Mouse (Mus musculus): ENCODE results near the gene Sall2. TPM values are rescaled to one million over a fixed set of nuclear protein-coding genes. Genes with fewer than 3 reads are reported as not detected.
A peak's percentile ranks its signal among the peaks of the same experiment; 100 is the strongest.

The Sall2 gene
- 16.9 and 18.3 TPM in 2 replicates for polyA plus RNA-seq (2012; rRNA removed)

GRCm38 (mm10) chr14:52327910-52328812, at the start of gene Sall2:
Gene Sall2 (minus strand): TSS chr14:52328762.
- WGBS = 6% methylated on average over 26 of the region's 26 CpGs
- no peak for TF ChIP-seq POLR2A (IDR thresholded peaks at IDR 0.05; ENCODE audit: low read depth, low read length)
- no peak for TF ChIP-seq CTCF (conservative IDR thresholded peaks at IDR 0.05; ENCODE audit: insufficient read depth, insufficient read length, low read depth, low read length)
- no peak for DNase-seq
- Histone ChIP-seq H3K27ac (ENCODE audit: insufficient read depth, low read depth, low read length) (no peak within 1 kb of the TSS), H3K4me3 (ENCODE audit: insufficient read depth, low read depth, low read length) (peak within 1 kb of the TSS; percentile 20; the same call in 1 of the 2 replicates), H3K27me3 (replicated peaks; ENCODE audit: control insufficient read depth, insufficient read depth, low read length) (no peaks in the 10 kb centered on the region; the same call in 1 of the 2 replicates), H3K36me3 (ENCODE audit: control insufficient read depth, insufficient read depth, low read length) (no peaks in the 10 kb centered on the region), H3K4me1 (ENCODE audit: control insufficient read depth, insufficient read depth, low read length) (no peaks in the 10 kb centered on the region)

GRCm38 (mm10) chr14:52368741-52369140, 40.2 kb upstream of the Sall2 start:
- Histone ChIP-seq H3K4me3 (ENCODE audit: insufficient read depth, low read depth, low read length) (no peak overlapping the region), H3K36me3 (ENCODE audit: control insufficient read depth, insufficient read depth, low read length) (no peaks in the 10 kb centered on the region), H3K4me1 (ENCODE audit: control insufficient read depth, insufficient read depth, low read length) (no peaks in the 10 kb centered on the region), H3K27me3 (replicated peaks; ENCODE audit: control insufficient read depth, insufficient read depth, low read length) (no peaks in the 10 kb centered on the region), H3K27ac (ENCODE audit: insufficient read depth, low read depth, low read length) (no peak overlapping the region)
- DNase-seq = no peak
- WGBS = 84% methylated on average over 3 of the region's 3 CpGs
- TF ChIP-seq CTCF (conservative IDR thresholded peaks at IDR 0.05; ENCODE audit: insufficient read depth, insufficient read length, low read depth, low read length) (no peak), POLR2A (IDR thresholded peaks at IDR 0.05; ENCODE audit: low read depth, low read length) (no peak)

- H3K36me3 ChIP-seq (ENCODE audit: control insufficient read depth, insufficient read depth, low read length) = no peaks in the 10 kb centered on the region
- no peaks in the 10 kb centered on the region for H3K4me1 ChIP-seq (ENCODE audit: control insufficient read depth, insufficient read depth, low read length)
- WGBS = 64% methylated on average over 4 of the region's 4 CpGs
- no peak within 1 kb of the TSS for H3K27ac ChIP-seq (ENCODE audit: insufficient read depth, low read depth, low read length)
- no peaks in the 10 kb centered on the region; the same call in 1 of the 2 replicates for H3K27me3 ChIP-seq (replicated peaks; ENCODE audit: control insufficient read depth, insufficient read depth, low read length)
- DNase-seq = no peak
- no peak for TF ChIP-seq POLR2A (IDR thresholded peaks at IDR 0.05; ENCODE audit: low read depth, low read length)
- no peak for TF ChIP-seq CTCF (conservative IDR thresholded peaks at IDR 0.05; ENCODE audit: insufficient read depth, insufficient read length, low read depth, low read length)
- H3K4me3 ChIP-seq (ENCODE audit: insufficient read depth, low read depth, low read length) = no peak within 1 kb of the TSS
Measured at GRCm38 (mm10) chr14:52356308-52356707, 27.7 kb upstream of the Sall2 start, which contains the start of gene Olfr1513. Gene Olfr1513 (minus strand): TSS chr14:52356408.

GRCm38 (mm10) chr14:52339512-52339852, 10.9 kb upstream of the Sall2 start:
- WGBS = 75% methylated on average over 6 of the region's 6 CpGs
- H3K36me3 ChIP-seq (ENCODE audit: control insufficient read depth, insufficient read depth, low read length) = no peaks in the 10 kb centered on the region
- H3K27me3 ChIP-seq (replicated peaks; ENCODE audit: control insufficient read depth, insufficient read depth, low read length) = no peaks in the 10 kb centered on the region
- H3K27ac ChIP-seq (ENCODE audit: insufficient read depth, low read depth, low read length) = no peak overlapping the region
- no peak for DNase-seq
- H3K4me3 ChIP-seq (ENCODE audit: insufficient read depth, low read depth, low read length) = no peak overlapping the region
- TF ChIP-seq CTCF (conservative IDR thresholded peaks at IDR 0.05; ENCODE audit: insufficient read depth, insufficient read length, low read depth, low read length) (no peak), POLR2A (IDR thresholded peaks at IDR 0.05; ENCODE audit: low read depth, low read length) (no peak)
- H3K4me1 ChIP-seq (ENCODE audit: control insufficient read depth, insufficient read depth, low read length) = no peaks in the 10 kb centered on the region

GRCm38 (mm10) chr14:52338751-52339511, 10.4 kb upstream of the Sall2 start:
- Histone ChIP-seq H3K4me1 (ENCODE audit: control insufficient read depth, insufficient read depth, low read length) (no peaks in the 10 kb centered on the region), H3K27ac (ENCODE audit: insufficient read depth, low read depth, low read length) (no peak overlapping the region), H3K4me3 (ENCODE audit: insufficient read depth, low read depth, low read length) (no peak overlapping the region), H3K27me3 (replicated peaks; ENCODE audit: control insufficient read depth, insufficient read depth, low read length) (no peaks in the 10 kb centered on the region), H3K36me3 (ENCODE audit: control insufficient read depth, insufficient read depth, low read length) (no peaks in the 10 kb centered on the region)
- 14% methylated on average over 21 of the region's 21 CpGs for WGBS
- TF ChIP-seq POLR2A (IDR thresholded peaks at IDR 0.05; ENCODE audit: low read depth, low read length) (no peak), CTCF (conservative IDR thresholded peaks at IDR 0.05; ENCODE audit: insufficient read depth, insufficient read length, low read depth, low read length) (peak; percentile 88)
- peak; percentile 81 for DNase-seq

GRCm38 (mm10) chr14:52332171-52332570, 3.6 kb upstream of the Sall2 start:
- H3K27ac ChIP-seq (ENCODE audit: insufficient read depth, low read depth, low read length) = no peak overlapping the region
- DNase-seq = no peak
- no peaks in the 10 kb centered on the region; the same call in 1 of the 2 replicates for H3K27me3 ChIP-seq (replicated peaks; ENCODE audit: control insufficient read depth, insufficient read depth, low read length)
- TF ChIP-seq POLR2A (IDR thresholded peaks at IDR 0.05; ENCODE audit: low read depth, low read length) (no peak), CTCF (conservative IDR thresholded peaks at IDR 0.05; ENCODE audit: insufficient read depth, insufficient read length, low read depth, low read length) (no peak)
- H3K4me1 ChIP-seq (ENCODE audit: control insufficient read depth, insufficient read depth, low read length) = no peaks in the 10 kb centered on the region
- H3K4me3 ChIP-seq (ENCODE audit: insufficient read depth, low read depth, low read length) = no peak overlapping the region
- WGBS = 80% methylated on average over 1 of the region's 3 CpGs
- H3K36me3 ChIP-seq (ENCODE audit: control insufficient read depth, insufficient read depth, low read length) = no peaks in the 10 kb centered on the region
